Mouse (Mus musculus) activated CD4-positive, CD25-positive, alpha-beta regulatory T cell (primary cell): ENCODE results near the gene Cobl. TPM values are rescaled to one million over a fixed set of nuclear protein-coding genes. Genes with fewer than 3 reads are reported as not detected.

Experiments used
- polyA plus RNA-seq, 2 experiments: library from polyadenylated mRNA; unstranded; fragments of 100-300 nt; shearing (Covaris generic); gene quantifications; one replicate each; pipeline ENCODE4 v1.2.1; 2017

Cobl gene
- not detected for polyA plus RNA-seq

DNA sequence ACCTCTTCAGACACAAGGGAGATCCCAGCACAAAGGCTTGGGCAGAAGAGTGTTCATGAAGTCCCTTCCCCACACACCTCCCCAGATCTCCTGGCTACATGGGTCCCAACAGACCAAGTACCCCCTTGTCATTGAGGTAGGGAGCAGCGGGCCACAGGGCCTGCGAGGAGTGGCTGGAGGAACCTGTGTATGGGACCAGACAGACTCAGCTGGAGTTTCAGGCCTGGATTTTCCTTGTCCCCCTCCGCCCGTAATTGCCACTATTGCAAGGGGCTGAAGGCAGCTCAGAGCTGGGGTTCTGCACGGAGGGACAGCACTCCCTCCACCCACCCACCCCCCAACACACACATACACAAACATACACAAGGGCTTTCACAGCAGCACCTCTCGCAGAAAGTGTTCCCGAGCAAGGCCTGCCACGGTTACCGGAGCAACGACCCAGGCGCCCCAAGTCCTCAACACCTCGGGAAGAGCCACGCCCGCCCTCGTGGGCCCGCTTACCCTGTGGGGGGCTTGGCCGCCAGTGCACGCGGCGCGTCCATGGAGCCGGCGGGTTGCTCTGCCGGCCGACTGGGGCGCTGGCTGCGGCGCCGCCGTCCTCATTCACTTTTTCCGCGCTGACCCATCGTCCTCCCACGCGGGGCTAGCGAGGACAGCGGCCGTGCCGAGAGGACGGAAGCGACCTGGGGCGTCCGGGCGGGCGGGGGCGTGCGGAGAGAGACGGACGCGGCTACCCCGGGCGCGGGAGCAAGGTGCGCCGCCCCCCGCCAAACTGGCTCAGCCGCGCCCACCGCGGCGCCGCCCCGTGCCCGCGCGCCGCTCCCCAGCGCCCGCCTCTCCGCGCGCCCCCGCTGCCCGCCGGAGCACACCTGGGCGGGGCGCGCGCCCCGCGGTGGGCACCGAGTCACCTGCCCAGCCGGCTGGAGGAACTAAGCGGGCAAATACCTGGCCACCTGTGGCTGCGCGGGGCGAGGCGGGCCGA is at the start of gene Cobl:
TSS of gene Cobl (minus strand) at position 780 of the 982 bp plus-strand sequence.

